Mouse (Mus musculus) kidney, adult 2 months (tissue): ENCODE data around the gene Fam53b.

Experiments
- CTCF ChIP-seq: fragments of 200-500 bp; conservative IDR thresholded peaks from 2 replicates; pipeline ENCODE4 v1.5.1; 2011; ENCODE audit warnings: low read depth, mild to moderate bottlenecking, control low read depth, low read length, moderate library complexity, mixed read lengths; ENCODE audit not compliant: insufficient read depth, insufficient read length
- POLR2A ChIP-seq: fragments of 200-500 bp; IDR thresholded peaks from one replicate; pipeline ENCODE4 v1.6.1; 2011; ENCODE audit warnings: low read depth, low read length, control low read depth

DNA sequence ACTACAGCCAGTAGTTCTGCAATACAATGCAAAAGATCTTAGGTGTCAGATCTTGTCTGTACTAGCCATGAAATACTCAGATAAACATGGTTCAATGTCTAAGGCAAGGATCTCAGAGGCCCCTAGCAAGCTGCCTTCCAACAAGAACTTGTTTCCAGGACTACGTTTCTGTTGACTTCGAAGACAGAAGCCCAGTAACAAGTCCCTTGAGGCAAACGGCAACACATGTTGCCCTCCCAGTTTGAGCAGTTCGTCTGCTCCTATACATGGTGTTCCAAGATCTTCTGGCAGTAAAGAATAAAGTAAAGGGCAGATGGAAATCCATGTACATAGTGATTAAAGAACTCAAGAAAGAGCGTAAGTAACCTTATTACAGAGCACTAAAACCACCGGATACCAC is 39.7 kb upstream of the Fam53b start:
- no peak for TF ChIP-seq POLR2A
- TF ChIP-seq CTCF = no peak
